18 mouse cellular contexts compared by ENCODE assay signal in the genomic region with DNA sequence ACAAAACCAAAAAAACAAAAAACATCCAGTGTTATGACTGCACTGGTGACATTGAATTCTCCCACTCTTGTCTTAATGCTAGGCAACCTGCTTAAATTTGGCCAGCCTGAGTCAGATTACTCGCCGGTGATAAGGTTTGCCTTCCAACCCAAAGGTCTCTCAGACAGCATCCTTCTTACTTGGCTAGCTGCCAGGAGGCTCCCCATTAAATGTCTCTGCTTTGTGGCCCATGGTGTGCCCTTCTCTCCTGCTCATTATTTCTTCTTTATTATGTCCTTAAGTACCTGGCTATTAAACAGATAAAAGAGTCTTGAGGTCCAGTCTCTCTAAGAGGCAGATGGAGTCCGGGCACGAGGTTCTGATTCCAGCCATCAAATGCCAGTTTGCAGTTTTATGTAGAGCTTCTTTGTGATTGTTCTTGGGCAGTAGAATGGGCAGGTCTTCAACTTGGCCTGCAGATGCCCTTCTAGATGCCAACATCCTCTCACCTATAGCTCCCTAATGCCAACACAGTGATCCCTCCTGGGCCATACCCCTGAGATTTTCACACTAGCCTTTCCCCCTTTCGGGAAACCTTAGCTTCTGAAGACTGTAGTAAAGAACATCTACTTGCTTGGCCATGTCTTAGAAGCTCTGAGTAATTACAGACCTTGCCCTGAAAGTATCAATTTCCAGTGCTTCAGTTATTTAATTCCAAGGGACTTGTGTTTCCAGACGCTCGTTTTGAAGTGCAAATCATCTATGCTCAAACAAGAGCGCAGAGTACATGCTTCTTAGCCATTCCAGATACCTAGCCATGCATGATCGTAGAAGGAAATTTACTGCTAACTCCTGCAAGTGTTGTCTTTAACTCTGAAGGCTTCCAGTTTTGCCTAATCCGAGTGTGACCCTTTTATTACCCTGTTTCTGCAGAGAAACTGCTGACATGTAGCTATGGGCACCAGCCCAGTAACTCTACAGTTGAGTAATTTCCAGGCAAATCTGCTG.
A peak's percentile ranks its signal among the peaks of the same experiment; 100 is the strongest.
DNase-seq lines count a peak whose midpoint lies in the region; ATAC-seq and TF ChIP-seq lines count a peak whose summit lies in the region.
"Had no signal": no experiment of that assay in that cellular context is flagged by ENCODE, and none has a peak within 500 bp of the region (broad histone marks: within the 10 kb centered on the region; RNA-seq: fewer than 3 reads in every experiment).

No protein-coding gene starts in this region.

- H3K4me1 ChIP-seq in cerebellum, adult 2 months (ENCODE audit: control insufficient read depth, insufficient read depth, low read length): peaks cover 3% of the 10 kb centered on the region; the same call in 1 of the 2 replicates
- H3K4me1 ChIP-seq: intestine, embryonic 15.5 days; lung, embryonic 15.5 days had no signal

- ATAC-seq in megakaryocyte-erythroid progenitor cell, adult 5-6 weeks (replicated peaks; ENCODE audit: low FRiP score, low TSS enrichment, poor library complexity, severe bottlenecking): no peak
- ATAC-seq: intestine, embryonic 15.5 days; midbrain, embryonic 13.5 days had no signal

- TF ChIP-seq CTCF in cerebellum, adult 2 months (IDR thresholded peaks at IDR 0.05; ENCODE audit: borderline replicate concordance, insufficient read depth, low read depth, low read length): no peak

- no peak overlapping the region for H3K27ac ChIP-seq in cerebellum, adult 2 months (ENCODE audit: insufficient read depth, low read length)
- H3K27ac ChIP-seq: embryonic facial prominence, embryonic 12.5 days; gastrocnemius, adult 2 months; hindbrain, embryonic 15.5 days; intestine, embryonic 15.5 days; liver, embryonic 14.5 days; lung, embryonic 15.5 days; midbrain, embryonic 13.5 days; neural tube, embryonic 13.5 days had no signal

- H3K4me3 ChIP-seq in cerebellum, adult 2 months (replicated peaks; ENCODE audit: insufficient read depth, low read depth, low read length): no peak overlapping the region
- H3K4me3 ChIP-seq: embryonic facial prominence, embryonic 12.5 days; gastrocnemius, adult 2 months; hindbrain, embryonic 15.5 days; intestine, embryonic 15.5 days; lung, embryonic 15.5 days; midbrain, embryonic 13.5 days; neural tube, embryonic 13.5 days had no signal

- 49% methylated on average over 10 of the region's 10 CpGs for WGBS in cerebellum, adult 2 months

- no peak for TF ChIP-seq POLR2A in cerebellum, adult 2 months (IDR thresholded peaks at IDR 0.05; ENCODE audit: borderline replicate concordance, insufficient read depth, low read length)

- DNase-seq in kidney, adult 9 months: peak; percentile 1
- no peak for DNase-seq in kidney, adult 18-20 months
- DNase-seq in cerebellum, adult 2 months: peak; percentile 44 to 62
- peak; percentile 51 to 60 for DNase-seq in cerebellum, postnatal 25 days
- peak; percentile 3 for DNase-seq in kidney, postnatal 14 days
- no peak for DNase-seq in right cerebral cortex, postnatal 14 days
- DNase-seq: gastrocnemius, adult 2 months; heart, postnatal 4 days; right cerebral cortex, adult 18-20 months; thymus, postnatal 25 days had no signal

- H3K27me3 ChIP-seq in cerebellum, adult 2 months (ENCODE audit: control insufficient read depth, insufficient read depth, low read length): no peaks in the 10 kb centered on the region
- H3K27me3 ChIP-seq: embryonic facial prominence, embryonic 12.5 days; hindbrain, embryonic 15.5 days; intestine, embryonic 15.5 days; lung, embryonic 15.5 days; midbrain, embryonic 13.5 days; neural tube, embryonic 13.5 days had no signal

Comparison
In these comparisons a context has a peak if more than half of its experiments do, and no peak if none do; other contexts are left out.
1. DNase-seq: peak in kidney, adult 9 months (single experiment), cerebellum, adult 2 months (2 of 2), cerebellum, postnatal 25 days (2 of 2) and kidney, postnatal 14 days (single experiment); none in kidney, adult 18-20 months (single experiment) and right cerebral cortex, postnatal 14 days (single experiment).